Mouse (Mus musculus): ENCODE measurements around the gene Spaca4.

DNA sequence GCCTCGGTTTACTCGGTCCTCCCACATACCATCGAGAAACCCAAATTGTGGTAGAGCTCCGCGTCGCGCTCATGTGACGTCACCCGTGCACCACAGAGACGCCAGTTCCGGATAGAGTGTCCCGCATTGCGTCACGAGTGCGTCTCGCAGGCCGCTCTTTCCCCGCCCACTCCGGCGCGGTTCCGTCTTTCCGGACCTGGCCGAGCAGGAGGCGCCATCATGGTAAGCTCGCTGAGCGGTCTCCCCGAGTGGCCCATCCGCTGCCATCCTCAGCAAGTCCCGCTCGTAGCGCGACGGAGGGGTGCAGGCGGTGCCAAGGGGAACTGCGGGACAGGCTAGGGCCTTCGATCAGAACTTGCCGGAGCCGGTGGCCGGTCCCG, 7.7 kb downstream of the Spaca4 start, which contains the start of gene Sphk2:
- TF ChIP-seq CTCF (IDR thresholded peaks at IDR 0.05; ENCODE audit: extremely low read depth, insufficient read depth, insufficient read length, insufficient replicate concordance) (no peak), POLR2A (IDR thresholded peaks at IDR 0.05; ENCODE audit: low read depth, low read length) (peak; percentile 97)
